Mouse (Mus musculus) kidney, postnatal 25 days (tissue): ENCODE measurements around the gene Usp15.

ENCODE experiments used
- DNase-seq, 2 experiments: peaks; one replicate each; pipeline ENCODE4 v3.0.0; 2021; ENCODE audit warnings: mixed read lengths in 2 of 2

Usp15 gene

GRCm38 (mm10) chr10:123170898-123171297 is 25.9 kb downstream of the Usp15 start:
- no peak for DNase-seq

DNA sequence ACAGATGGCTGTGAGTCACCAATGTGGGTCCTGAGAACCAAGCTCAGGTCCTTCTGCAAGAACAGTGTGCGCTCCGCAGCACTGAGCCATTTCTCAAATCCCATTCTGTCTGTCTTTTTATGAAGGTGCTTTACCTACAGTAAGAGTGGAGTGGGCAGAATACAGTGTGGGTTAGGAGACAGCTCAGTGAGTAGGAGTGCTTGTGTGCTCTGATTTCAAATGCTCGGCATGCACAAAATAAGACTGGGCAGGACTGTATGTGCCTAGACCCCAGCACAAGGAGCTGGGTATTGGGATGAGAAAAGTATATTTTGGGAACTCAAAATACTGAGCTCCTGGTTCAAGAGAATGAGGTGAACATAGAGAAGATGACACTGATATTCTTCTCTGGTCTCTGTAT is 31.3 kb downstream of the Usp15 start:
- DNase-seq: no peak

GRCm38 (mm10) chr10:123160508-123160907 is 36.3 kb downstream of the Usp15 start:
- peak; percentile 78 to 82 for DNase-seq

DNA sequence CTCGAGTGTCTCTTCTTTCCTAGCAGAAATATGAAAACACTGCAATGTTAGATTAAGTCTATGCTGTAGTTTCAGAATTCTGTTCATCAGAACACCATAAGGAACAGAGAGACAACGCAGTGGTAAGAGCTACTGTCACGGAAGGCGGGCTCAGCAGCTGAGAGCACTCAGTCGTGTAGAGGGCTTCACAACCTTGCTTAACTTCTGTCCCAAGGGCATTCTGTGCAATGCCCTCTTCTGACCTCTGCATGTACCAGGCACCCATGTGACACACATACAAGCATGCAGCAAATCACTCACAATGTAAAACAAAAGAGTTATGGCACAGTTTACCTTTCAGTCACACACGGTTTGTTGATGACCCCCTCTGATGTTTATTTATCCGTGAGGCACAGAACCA is 37.5 kb downstream of the Usp15 start:
- peak in 1 of 2 experiments; percentile 54 for DNase-seq

DNA sequence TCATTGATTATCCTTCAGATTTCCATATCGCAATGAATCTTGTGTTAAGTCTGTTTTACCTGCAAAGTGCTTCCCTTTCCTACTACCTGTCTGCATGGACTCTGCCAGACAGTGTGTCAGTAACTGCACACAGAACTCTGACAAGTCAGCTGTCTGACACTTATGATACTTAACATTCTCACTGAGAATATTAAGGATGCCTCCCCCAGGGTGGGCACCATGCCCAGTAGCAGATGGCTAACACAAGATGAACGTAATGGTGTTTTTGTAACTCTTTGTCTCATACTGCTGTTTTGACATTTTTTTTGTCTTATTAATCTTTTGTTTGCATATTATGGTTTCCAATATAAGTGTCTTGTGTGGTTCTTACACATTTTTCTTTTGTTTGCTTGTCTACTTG is 40.4 kb downstream of the Usp15 start:
- DNase-seq: no peak

GRCm38 (mm10) chr10:123155764-123156163 is 41.0 kb downstream of the Usp15 start:
- DNase-seq: no peak

- no peak for DNase-seq
Measured at GRCm38 (mm10) chr10:123153321-123153720, 43.5 kb downstream of the Usp15 start.

- DNase-seq: no peak
Measured at GRCm38 (mm10) chr10:123148025-123148814, 48.6 kb downstream of the Usp15 start.

DNA sequence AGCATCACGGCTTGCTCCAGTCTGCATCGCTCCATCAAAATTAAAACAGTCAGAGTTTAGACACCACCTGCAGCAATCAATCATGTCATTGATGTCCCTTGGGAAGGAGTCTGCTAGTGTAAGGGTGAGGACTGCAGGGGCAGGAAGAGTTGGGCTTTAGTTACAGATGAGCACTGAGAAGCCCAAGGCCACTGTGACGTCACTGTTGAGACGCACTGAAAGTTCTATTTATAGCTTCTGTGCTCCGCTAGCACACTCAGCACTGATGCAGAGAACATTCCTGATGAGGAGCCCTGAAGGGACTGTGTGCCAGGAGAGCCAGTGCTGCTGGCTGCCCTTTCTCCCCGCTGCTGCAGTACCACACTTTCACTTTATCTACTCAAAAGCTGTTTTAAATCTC is 49.6 kb downstream of the Usp15 start:
- no peak for DNase-seq

- DNase-seq: no peak
Measured at GRCm38 (mm10) chr10:123146349-123146748, 50.4 kb downstream of the Usp15 start.

- no peak for DNase-seq
Measured at GRCm38 (mm10) chr10:123144256-123144655, 52.5 kb downstream of the Usp15 start.

DNA sequence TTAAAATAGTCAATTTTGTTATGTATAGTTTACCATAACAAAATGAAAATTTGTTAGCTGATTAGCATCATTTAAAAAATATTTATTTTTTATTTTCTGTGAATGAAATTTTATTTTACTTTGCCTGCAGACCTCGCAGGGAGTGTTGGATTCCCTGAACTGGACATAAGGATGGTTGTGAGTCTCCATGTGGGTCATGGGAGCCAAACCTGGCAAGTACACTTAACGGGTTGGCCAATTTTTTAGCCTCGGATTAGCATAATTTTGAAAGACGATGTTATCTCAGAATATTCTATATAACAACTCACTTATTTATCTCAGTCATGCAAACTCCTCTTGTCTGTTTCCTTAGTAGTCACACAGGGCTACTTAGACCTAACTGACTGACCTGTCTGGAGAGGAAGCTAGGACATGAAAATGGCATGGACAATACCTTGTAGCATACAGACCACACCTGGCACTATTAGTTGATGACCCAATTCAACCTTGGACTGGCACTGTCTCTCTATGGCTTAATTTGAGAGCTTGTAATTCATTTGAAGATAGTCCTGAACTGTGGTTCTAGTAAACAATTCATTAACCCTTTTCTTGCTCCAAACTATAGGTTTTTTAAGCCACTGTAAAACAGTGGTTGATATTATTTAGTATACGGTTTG is 54.3 kb downstream of the Usp15 start:
- DNase-seq: no peak

DNA sequence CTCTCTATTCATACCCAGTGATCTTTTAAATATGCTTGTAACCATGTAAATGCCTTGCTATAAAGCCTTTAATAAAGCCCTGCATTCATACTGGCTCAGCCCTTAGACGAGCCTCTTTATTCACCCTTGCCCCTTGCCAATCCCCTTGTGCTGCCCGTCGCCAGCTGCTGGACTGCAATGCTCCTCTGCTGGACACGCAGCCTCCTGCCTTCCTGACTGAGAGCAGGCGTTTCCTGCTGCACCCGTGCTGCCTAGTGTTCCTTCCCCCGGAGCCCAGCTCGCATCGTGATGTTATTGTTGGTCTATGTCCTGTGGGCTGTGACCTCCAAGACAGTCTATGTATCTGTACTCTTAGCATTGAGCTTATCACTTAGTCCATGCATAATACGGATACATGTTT is 61.0 kb downstream of the Usp15 start:
- DNase-seq: peak in 1 of 2 experiments; percentile 39

GRCm38 (mm10) chr10:123131487-123131886 is 65.3 kb downstream of the Usp15 start:
- DNase-seq: no peak

DNA sequence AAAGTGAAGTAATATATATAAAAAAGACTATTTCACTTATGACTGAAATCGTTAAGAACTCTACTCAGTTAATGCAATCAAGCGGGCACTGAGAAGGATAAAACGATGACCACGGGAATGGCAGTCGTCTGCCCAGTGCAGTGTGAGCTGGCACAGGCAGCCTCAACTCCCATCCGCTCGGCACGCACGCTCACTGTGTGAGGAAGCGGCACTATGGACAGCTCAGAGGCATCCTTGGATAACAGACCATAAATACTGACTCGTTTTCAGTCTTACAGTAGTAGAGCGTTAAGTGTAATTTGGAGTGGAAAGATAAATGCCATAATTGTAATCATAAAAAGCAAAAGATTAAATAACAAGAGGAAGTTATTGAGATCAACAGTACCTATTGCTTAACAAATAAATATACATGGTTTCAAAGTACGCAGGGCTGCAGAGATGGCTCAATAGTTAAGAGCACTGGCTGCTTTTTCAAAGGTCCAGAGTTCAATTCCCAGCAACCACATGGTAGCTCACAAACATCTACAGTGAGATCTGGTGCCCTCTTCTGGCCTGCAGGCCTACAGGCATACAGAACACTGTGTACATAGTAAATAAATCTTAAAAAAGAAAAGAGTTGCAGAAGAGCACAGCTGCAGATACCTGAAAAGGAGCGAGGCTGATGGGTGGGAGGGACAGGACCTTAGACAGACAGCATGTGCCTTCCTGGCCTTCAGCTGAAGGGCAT is 76.0 kb downstream of the Usp15 start:
- peak; percentile 32 to 46 for DNase-seq

DNA sequence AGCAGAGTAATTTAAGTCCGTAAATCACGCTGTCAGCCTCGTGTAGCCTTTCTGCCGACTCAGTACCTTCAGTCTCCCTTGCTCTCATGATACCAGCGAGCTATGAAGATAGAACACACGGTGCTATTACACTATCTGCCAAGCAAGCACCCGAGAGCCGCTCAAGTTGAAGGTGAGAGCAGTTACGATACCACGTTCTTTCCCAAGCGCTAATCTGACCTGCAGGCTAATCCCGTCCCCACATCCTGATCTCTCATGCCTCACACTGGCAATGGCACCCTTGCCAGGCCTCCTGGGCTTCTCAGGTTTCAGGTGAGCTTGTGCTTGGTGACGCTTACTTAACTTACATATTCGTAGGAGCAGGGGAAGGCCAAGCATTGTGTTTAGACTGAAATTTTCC is 79.9 kb downstream of the Usp15 start:
- no peak for DNase-seq

DNA sequence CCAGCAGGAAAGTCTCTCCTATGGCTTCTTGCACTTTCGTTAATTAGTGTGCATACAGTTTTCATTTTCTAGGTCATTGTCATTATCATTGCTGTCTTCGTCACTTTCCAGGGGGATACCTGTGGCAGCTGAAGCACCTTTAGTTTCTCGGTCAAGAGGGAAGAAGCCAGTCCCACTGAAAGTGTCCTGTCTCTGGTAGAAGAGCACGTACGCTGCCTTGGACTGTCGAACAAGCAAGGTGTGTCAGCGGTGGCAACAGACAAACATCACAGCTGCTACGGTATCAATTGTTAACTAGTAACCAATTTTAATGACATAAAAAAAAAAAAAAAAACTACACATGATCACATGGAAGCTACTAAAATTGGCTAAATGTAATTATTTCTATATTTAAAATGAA is 83.3 kb downstream of the Usp15 start:
- DNase-seq: no peak

GRCm38 (mm10) chr10:123112787-123113168 is 84.0 kb downstream of the Usp15 start:
- DNase-seq: no peak

- DNase-seq: no peak
Measured at GRCm38 (mm10) chr10:123112056-123112786, 84.6 kb downstream of the Usp15 start.

DNA sequence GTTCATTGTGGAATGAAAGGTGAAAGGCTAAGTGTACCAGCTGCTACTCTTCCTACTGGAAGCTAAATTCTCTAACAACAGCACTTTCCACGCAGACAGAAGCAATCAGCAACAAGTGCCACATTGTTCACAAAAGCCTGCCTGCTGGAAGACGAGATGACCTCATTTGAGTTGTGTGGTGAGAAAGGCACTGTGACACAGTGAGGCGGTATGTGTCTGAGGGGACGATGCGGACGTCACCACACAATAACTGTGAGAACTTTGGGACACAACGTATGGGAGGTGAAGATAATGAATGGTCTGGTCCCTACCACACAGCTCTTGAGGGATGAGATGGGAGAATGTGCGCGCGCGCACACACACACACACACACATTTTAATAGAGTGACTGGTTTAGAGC is 86.2 kb downstream of the Usp15 start:
- DNase-seq: no peak

DNA sequence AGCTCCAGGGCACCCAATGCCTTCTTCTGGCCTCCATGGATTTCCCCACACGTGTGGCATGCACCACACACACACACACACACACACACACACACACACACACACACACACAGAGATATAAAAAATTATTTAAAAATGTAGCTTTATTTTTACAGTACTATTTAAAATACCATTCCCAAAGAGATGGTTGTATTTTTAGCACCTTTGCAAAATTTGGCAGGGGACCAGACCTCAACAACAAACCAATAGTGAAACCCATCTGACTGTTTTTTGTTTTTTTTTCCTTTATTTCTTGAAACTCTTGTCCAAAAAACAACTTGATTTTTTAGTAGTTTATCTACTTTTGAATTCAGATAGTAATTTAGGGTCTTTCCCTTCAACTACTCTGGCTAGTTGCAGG is 88.3 kb downstream of the Usp15 start:
- DNase-seq: no peak

GRCm38 (mm10) chr10:123108121-123108520 is 88.7 kb downstream of the Usp15 start:
- no peak for DNase-seq

- DNase-seq: no peak
Measured at GRCm38 (mm10) chr10:123101303-123101702, 95.5 kb downstream of the Usp15 start.
